Mouse (Mus musculus) spleen, adult 2 months (tissue): ENCODE measurements at regions not wholly inside any gene's neighbourhood (a gene's known extent, or its start where the extent isn't known, plus 50 kb on each side); places are given as distances from the start of the nearest gene placed in this dataset.

Experiments used
- DNase-seq, 2 experiments: peaks; one replicate each; pipeline versions ENCODE4 v3.0.0 to v3.0.0-alpha.2; 2012 to 2021; ENCODE audit warnings: low spot score in 2 of 2, low read depth in 1 of 2
- H3K27ac ChIP-seq: fragments of 200-500 bp; 2 replicates; pipeline ENCODE4 v1.5.1; 2012; ENCODE audit warnings: low read length, inconsistent platforms; ENCODE audit not compliant: insufficient read depth
- H3K27me3 ChIP-seq: fragments of 200-500 bp; 2 replicates; pipeline ENCODE4 v1.6.1; 2012; ENCODE audit warnings: mild to moderate bottlenecking, moderate library complexity, low read length, inconsistent platforms; ENCODE audit not compliant: control insufficient read depth, insufficient read depth
- H3K36me3 ChIP-seq: fragments of 200-500 bp; 2 replicates; pipeline ENCODE4 v1.6.1; 2012; ENCODE audit warnings: mild to moderate bottlenecking, low read length, inconsistent platforms; ENCODE audit not compliant: control insufficient read depth, insufficient read depth
- H3K4me1 ChIP-seq: fragments of 200-500 bp; 2 replicates; pipeline ENCODE4 v1.6.1; 2011; ENCODE audit warnings: inconsistent platforms; ENCODE audit not compliant: control insufficient read depth, insufficient read depth, insufficient read length
- H3K4me3 ChIP-seq: fragments of 200-500 bp; 2 replicates; pipeline ENCODE4 v1.5.1; 2011; ENCODE audit warnings: mild to moderate bottlenecking, inconsistent platforms; ENCODE audit not compliant: insufficient read depth, insufficient read length; ENCODE audit errors: extremely low read depth
- CTCF ChIP-seq: fragments of 200-500 bp; IDR thresholded peaks from 2 replicates; pipeline ENCODE4 v1.5.1; 2011; ENCODE audit warnings: mild to moderate bottlenecking, inconsistent platforms; ENCODE audit not compliant: insufficient read depth, insufficient read length, insufficient replicate concordance; ENCODE audit errors: extremely low read depth
- POLR2A ChIP-seq: fragments of 200-500 bp; IDR thresholded peaks from 2 replicates; pipeline ENCODE4 v1.6.1; 2011; ENCODE audit warnings: low read depth, low read length, inconsistent platforms
- WGBS: fragments of 180-500 bp; shearing (Covaris S2); methylation state at CpG from one replicate; pipeline ENCODE4 v1.1.7; 2018; 5-methylcytosine and 5-hydroxymethylcytosine counted together

DNA sequence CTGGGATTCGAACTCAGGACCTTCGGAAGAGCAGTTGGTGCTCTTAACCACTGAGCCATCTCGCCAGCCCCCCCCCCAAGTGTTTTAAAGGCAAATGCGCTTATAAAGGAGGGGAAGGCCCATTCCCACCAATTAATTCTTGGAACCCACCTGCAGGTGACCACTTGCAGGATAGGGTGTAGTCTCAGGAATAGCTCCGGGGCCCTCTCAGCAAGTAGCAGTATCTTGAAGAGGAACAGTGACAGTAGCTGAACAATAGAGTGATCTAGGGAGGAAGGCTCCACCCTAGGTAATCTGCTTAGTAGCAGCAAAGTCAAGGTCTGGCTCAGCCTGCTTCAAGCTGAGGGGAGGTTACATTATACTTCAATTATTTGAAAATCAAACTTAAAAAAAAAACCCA is 1056.6 kb downstream of the 9330182O14Rik start:
- DNase-seq: no peak
- no peak overlapping the region for H3K27ac ChIP-seq
- WGBS: 79% methylated on average over 5 of the region's 5 CpGs
- TF ChIP-seq CTCF (no peak), POLR2A (no peak)
- no peaks in the 10 kb centered on the region for H3K27me3 ChIP-seq
- no peaks in the 10 kb centered on the region for H3K4me1 ChIP-seq
- no peak overlapping the region for H3K4me3 ChIP-seq
- H3K36me3 ChIP-seq: no peaks in the 10 kb centered on the region

DNA sequence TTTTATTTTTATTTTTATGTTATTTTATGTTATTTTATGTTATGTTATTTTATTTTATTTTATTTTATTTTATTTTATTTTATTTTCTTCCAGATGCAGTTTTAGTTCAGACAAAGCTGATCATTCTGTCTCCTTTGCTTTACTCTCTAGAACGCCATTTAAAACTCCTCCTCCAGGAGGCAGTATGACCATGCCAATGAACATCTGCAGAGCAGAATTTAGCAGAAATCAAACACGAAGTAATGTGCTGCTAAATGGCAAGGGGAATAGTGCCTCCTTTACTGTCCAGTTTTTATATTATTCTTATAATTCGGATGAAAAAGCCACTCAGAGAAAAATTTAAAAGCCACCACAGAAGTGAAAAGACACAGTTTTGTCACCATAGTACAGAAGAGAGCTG is 1059.1 kb downstream of the 9330182O14Rik start:
- H3K4me3 ChIP-seq: no peak overlapping the region
- DNase-seq: no peak
- no peaks in the 10 kb centered on the region for H3K4me1 ChIP-seq
- 29% methylated on average over 3 of the region's 3 CpGs for WGBS
- no peaks in the 10 kb centered on the region for H3K27me3 ChIP-seq
- H3K36me3 ChIP-seq: no peaks in the 10 kb centered on the region
- TF ChIP-seq CTCF (no peak), POLR2A (no peak)
- no peak overlapping the region for H3K27ac ChIP-seq

DNA sequence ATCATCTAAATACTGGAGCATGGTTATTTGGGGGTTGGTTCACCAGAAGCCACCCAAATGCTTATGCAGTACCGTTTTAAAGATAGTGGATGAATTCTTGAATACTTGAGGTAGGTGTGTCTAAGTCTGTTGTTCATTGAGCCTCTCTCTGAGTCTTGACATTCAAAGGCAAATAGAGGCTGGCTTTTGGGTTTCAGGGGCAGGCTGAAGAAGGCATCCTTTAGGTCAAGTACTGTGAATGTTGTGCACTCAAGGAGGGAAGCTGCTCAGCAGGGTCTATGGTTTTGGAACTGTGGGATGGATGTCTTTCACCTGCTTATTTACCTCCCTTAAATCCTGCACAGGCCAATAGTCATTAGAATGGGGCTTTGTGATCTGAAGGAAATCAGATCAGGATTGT is 1089.6 kb downstream of the 9330182O14Rik start:
- Histone ChIP-seq H3K27me3 (no peaks in the 10 kb centered on the region), H3K36me3 (no peaks in the 10 kb centered on the region), H3K4me3 (no peak overlapping the region), H3K4me1 (no peaks in the 10 kb centered on the region), H3K27ac (no peak overlapping the region)
- no peak for DNase-seq
- TF ChIP-seq CTCF (no peak), POLR2A (no peak)
- WGBS: 78% methylated on average over 1 of the region's 1 CpGs

DNA sequence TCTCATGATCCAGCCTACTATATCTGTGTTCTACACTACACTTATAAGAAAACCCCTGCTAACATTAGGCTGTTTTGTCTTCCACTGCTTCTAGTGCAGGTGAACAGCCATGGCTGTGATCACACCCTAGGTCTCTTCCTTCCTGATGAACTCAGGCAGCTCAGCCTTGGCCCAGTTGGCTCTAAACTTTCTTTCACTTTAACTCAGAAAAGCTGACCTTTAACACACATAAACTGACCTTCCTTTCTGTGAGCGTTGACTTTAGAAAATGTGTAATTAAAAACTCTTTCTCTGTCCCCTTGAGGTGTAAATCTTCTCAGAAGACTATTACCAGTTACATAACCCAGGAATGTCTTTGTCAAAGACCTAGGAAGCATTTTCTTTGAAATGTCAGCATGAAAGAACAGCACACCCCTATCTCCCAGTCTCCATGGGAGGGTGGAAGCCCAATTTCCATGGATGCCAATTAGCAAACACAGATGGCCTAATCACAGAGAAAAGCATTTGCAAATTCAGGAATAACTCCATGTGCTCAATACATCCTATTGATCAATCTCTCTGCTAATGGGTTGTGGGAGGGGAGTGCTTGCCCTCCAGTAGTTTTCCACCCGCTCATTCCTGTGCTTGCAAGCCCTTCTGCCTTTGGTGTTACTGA is 1098.4 kb downstream of the 9330182O14Rik start:
- 68% methylated on average over 2 of the region's 2 CpGs for WGBS
- Histone ChIP-seq H3K36me3 (no peaks in the 10 kb centered on the region), H3K27me3 (no peaks in the 10 kb centered on the region), H3K27ac (no peak overlapping the region), H3K4me3 (no peak overlapping the region), H3K4me1 (no peaks in the 10 kb centered on the region)
- TF ChIP-seq CTCF: no peak
- TF ChIP-seq POLR2A: no peak
- no peak for DNase-seq
